Mouse (Mus musculus) liver, adult 10 weeks (tissue): ENCODE data around the gene Tgfbr1. TPM values are rescaled to one million over a fixed set of nuclear protein-coding genes. Genes with fewer than 3 reads are reported as not detected.

Source experiments
- polyA plus RNA-seq: library from polyadenylated mRNA; stranded (reverse); fragments of 350-450 nt; fragmentation: Illumina TruSeq; extraction: RNeasy Lipid Tissue Mini Kit (QIAGEN cat#74804); gene quantifications from one replicate; pipeline ENCODE4 v1.2.3, GENCODE M21; 2014; ENCODE audit warnings: low read depth, low replicate concordance

Gene Tgfbr1
- 23.1 TPM for polyA plus RNA-seq

GRCm38 (mm10) chr4:47352803-47353388 lies at the start of gene Tgfbr1:
Tgfbr1 (plus strand) TSS chr4:47353222.

Other genes with a start within 250 kb of the Tgfbr1 start
- gene Col15a1, start 145.1 kb upstream of the Tgfbr1 start, polyA plus RNA-seq, result 5.1 TPM
- 12.5 TPM for gene Alg2, start 121.1 kb downstream of the Tgfbr1 start, polyA plus RNA-seq
- 98.2 TPM for gene Sec61b, start 121.4 kb downstream of the Tgfbr1 start, polyA plus RNA-seq